Mouse (Mus musculus) liver, adult 2 months (tissue): ENCODE data around the gene Evi5.

ENCODE experiments used
- CTCF ChIP-seq: fragments of 200-500 bp; IDR thresholded peaks from 2 replicates; pipeline ENCODE4 v1.5.1; 2011; ENCODE audit warnings: low read depth, low read length, control low read depth
- POLR2A ChIP-seq: fragments of 200-500 bp; IDR thresholded peaks from 2 replicates; pipeline ENCODE4 v1.6.1; 2011; ENCODE audit warnings: low read length, control low read depth; ENCODE audit not compliant: insufficient read depth; ENCODE audit errors: extremely low read depth

DNA sequence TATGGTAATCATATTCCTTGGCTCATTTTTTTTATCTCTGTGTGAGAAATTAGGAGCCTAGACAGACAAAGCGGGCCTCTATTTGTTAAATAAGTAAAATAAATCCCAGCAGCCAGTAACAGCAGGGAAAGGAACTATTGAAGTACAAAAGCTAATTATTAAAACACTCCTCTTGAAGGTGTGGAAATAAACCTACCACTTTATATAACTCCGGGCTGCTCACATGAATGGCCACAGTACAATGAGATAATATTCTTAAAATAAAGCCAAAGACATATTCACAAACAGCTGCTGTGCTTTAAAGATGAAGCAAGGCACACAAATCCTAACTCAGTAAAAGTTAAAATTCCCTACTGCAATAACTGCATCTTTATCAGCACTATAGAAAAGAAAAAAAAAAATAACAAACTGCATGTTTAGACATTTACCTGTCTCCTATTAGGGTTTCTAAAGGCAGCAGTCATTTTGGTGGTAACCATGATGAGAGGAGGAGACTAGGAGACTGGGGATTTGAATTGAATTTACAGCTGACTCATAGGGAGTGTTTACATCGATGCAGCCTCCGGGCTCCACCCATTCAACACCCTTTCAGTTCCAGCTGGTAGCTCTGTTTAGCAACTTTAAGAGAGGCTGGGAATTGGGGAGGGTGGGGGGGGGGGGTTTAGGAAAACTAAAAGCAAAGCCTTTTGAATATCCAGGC lies at the start of gene Evi5:
- TF ChIP-seq CTCF (no peak), POLR2A (no peak)
